Mouse (Mus musculus) stomach, embryonic 15.5 days (tissue): ENCODE data around the gene Mapre3. TPM values are rescaled to one million over a fixed set of nuclear protein-coding genes. Genes with fewer than 3 reads are reported as not detected.

Experiments used
- ATAC-seq: fragments of 200-750 bp; cut with Nextera tagmentation; 2 replicates; pipeline ENCODE4 v1.8.0; 2017; ENCODE audit warnings: low read depth, moderate number of reproducible peaks, moderate TSS enrichment; ENCODE audit not compliant: insufficient read depth, low FRiP score
- H3K27ac ChIP-seq: fragments of 300-500 bp; sonication (generic); 2 replicates; pipeline ENCODE4 v1.5.1; 2015; ENCODE audit warnings: mild to moderate bottlenecking, inconsistent platforms
- H3K27me3 ChIP-seq: fragments of 300-500 bp; sonication (generic); replicated peaks from 2 replicates; pipeline ENCODE4 v1.6.1; 2015; ENCODE audit warnings: inconsistent platforms
- H3K36me3 ChIP-seq: fragments of 300-500 bp; sonication (generic); 2 replicates; pipeline ENCODE4 v1.6.1; 2015; ENCODE audit warnings: inconsistent platforms
- H3K4me1 ChIP-seq: fragments of 300-500 bp; sonication (generic); 2 replicates; pipeline ENCODE4 v1.6.1; 2015; ENCODE audit warnings: inconsistent platforms
- H3K4me2 ChIP-seq: fragments of 300-500 bp; sonication (generic); 2 replicates; pipeline ENCODE4 v1.6.1; 2015; ENCODE audit warnings: mild to moderate bottlenecking, inconsistent platforms
- H3K4me3 ChIP-seq: fragments of 300-500 bp; sonication (generic); replicated peaks from 2 replicates; pipeline ENCODE4 v1.5.1; 2015; ENCODE audit warnings: inconsistent platforms
- H3K9ac ChIP-seq: fragments of 300-500 bp; sonication (generic); 2 replicates; pipeline ENCODE4 v1.6.1; 2015; ENCODE audit warnings: inconsistent platforms
- H3K9me3 ChIP-seq: fragments of 300-500 bp; sonication (generic); 2 replicates; pipeline ENCODE4 v1.6.1; 2016; ENCODE audit warnings: inconsistent platforms
- WGBS: fragments of 180-500 bp; shearing (Covaris S2); methylation state at CpG from one replicate; pipeline ENCODE4 v1.1.7; 2015; 5-methylcytosine and 5-hydroxymethylcytosine counted together
- polyA plus RNA-seq: library from polyadenylated mRNA; unstranded; fragments of >200 nt; fragmentation: Nextera tagmentation; extraction: Ambion mirVana; gene quantifications from 2 replicates; pipeline ENCODE4 v1.2.1, GENCODE M21; 2015

Gene Mapre3
- polyA plus RNA-seq, 1 experiment from 2014 or later: 19.7 TPM

- 16% methylated on average over 13 of the region's 13 CpGs for WGBS
- H3K27me3 ChIP-seq: no peaks in the 10 kb centered on the region
- H3K4me2 ChIP-seq: peak within 1 kb of the TSS; percentile 81
- H3K4me1 ChIP-seq: peaks cover 64% of the 10 kb centered on the region
- peak within 1 kb of the TSS; percentile 53 for H3K4me3 ChIP-seq
- peak; percentile 63 for ATAC-seq
- peak within 1 kb of the TSS; percentile 95 for H3K27ac ChIP-seq
- H3K9ac ChIP-seq: peak within 1 kb of the TSS; percentile 61
- H3K36me3 ChIP-seq: peaks cover 13% of the 10 kb centered on the region
- H3K9me3 ChIP-seq: no peaks in the 10 kb centered on the region
Measured at GRCm38 (mm10) chr5:30913060-30913841, 98.8 kb downstream of the Mapre3 start, which contains the start of gene Emilin1. Gene Emilin1, plus strand, starts transcription at chr5:30913402.

DNA sequence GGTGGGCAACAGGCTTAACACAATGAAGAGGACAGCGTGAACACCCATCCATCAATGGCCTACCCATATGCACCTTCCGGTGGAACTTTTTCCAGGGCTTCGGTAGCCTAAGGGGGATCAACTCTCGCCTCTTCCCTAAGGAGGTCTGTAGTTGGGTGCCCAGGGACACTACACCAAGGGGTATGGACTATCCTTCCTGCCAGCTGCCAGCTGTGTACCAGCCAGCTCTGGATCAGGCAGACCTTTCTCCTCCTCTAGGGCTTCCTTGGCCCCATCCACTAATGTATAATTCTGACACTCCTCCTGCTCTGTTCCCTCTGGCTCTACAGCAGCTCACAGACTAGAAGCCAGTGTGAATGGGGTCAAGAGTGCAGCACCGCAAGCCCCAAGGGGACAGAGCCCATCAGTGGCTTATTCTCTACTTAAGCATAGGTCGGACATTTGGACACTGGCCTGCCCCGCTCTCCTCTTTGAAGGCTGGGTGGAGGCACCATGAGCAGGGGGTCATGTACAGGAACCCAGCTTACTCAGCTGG lies 99.7 kb downstream of the Mapre3 start:
- Histone ChIP-seq H3K4me2 (peak overlapping the region; percentile 81), H3K27me3 (no peaks in the 10 kb centered on the region), H3K4me1 (peaks cover 64% of the 10 kb centered on the region), H3K27ac (peak overlapping the region; percentile 95), H3K9ac (peak overlapping the region; percentile 61), H3K4me3 (peak overlapping the region; percentile 53), H3K9me3 (no peaks in the 10 kb centered on the region), H3K36me3 (peaks cover 22% of the 10 kb centered on the region)
- no peak for ATAC-seq
- WGBS: 32% methylated on average over 7 of the region's 7 CpGs

- Histone ChIP-seq H3K9ac (peak overlapping the region; percentile 61), H3K36me3 (peaks cover 27% of the 10 kb centered on the region), H3K4me1 (peaks cover 60% of the 10 kb centered on the region), H3K27me3 (no peaks in the 10 kb centered on the region), H3K4me3 (peak overlapping the region; percentile 53), H3K4me2 (peak overlapping the region; percentile 81), H3K9me3 (no peaks in the 10 kb centered on the region), H3K27ac (peak overlapping the region; percentile 95)
- ATAC-seq: no peak
- WGBS: 28% methylated on average over 6 of the region's 6 CpGs
Measured at GRCm38 (mm10) chr5:30914849-30915248, 100.4 kb downstream of the Mapre3 start.

DNA sequence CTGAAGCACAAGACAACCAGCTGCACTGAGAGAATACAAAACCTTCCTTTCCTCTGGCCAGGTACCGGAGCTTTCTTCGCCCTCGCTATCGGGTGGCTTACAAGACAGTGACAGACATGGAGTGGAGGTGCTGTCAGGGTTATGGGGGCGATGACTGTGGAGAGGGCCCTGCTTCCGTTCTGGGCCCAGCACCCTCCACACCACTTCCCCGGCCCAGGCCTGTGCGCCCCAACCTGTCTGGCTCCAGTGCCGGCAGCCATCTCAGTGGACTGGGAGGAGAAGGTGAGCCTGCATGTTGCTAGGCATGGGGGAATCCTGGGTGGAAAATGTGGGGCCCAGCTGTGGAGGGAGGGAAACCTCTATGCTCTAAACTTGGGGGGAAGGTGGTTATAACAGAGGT lies 101.0 kb downstream of the Mapre3 start:
- Histone ChIP-seq H3K4me2 (peak overlapping the region; percentile 81), H3K4me1 (peaks cover 64% of the 10 kb centered on the region), H3K9ac (peak overlapping the region; percentile 61), H3K27ac (peak overlapping the region; percentile 95), H3K4me3 (peak overlapping the region; percentile 53), H3K36me3 (peaks cover 31% of the 10 kb centered on the region), H3K9me3 (no peaks in the 10 kb centered on the region), H3K27me3 (no peaks in the 10 kb centered on the region)
- no peak for ATAC-seq
- WGBS: 43% methylated on average over 9 of the region's 9 CpGs

Other genes starting within 250 kb of the Mapre3 start
- gene Kcnk3, start 226.5 kb upstream of the Mapre3 start, polyA plus RNA-seq: 13.5 and 15.3 TPM in 2 replicates
- gene Slc35f6, start 166.7 kb upstream of the Mapre3 start, polyA plus RNA-seq: 26.8 and 27.9 TPM in 2 replicates
- 218 TPM in 2 replicates for gene Cenpa, start 147.9 kb upstream of the Mapre3 start, polyA plus RNA-seq
- gene Dpysl5, start 103.1 kb upstream of the Mapre3 start, polyA plus RNA-seq: 6.7 and 7.4 TPM in 2 replicates
- 86.3 and 94.0 TPM in 2 replicates for gene Tmem214, start 53.4 kb downstream of the Mapre3 start, polyA plus RNA-seq
- 15.9 and 23.1 TPM in 2 replicates for gene Agbl5, start 74.1 kb downstream of the Mapre3 start, polyA plus RNA-seq
- gene Ost4, start 93.1 kb downstream of the Mapre3 start, polyA plus RNA-seq: 443 and 450 TPM in 2 replicates
- gene Emilin1, start 98.8 kb downstream of the Mapre3 start, polyA plus RNA-seq: 252 and 255 TPM in 2 replicates
- gene Khk, start 106.8 kb downstream of the Mapre3 start, polyA plus RNA-seq: 21.0 and 25.5 TPM in 2 replicates
- gene Cgref1, start 130.9 kb downstream of the Mapre3 start, polyA plus RNA-seq: 11.7 and 14.8 TPM in 2 replicates
- gene Preb, start 145.7 kb downstream of the Mapre3 start, polyA plus RNA-seq: 135 and 147 TPM in 2 replicates
- gene Tcf23, start 154.0 kb downstream of the Mapre3 start, polyA plus RNA-seq: 0.74 and 1.0 TPM in 2 replicates
- gene Atraid, start 233.7 kb downstream of the Mapre3 start, polyA plus RNA-seq: 151 and 157 TPM in 2 replicates
- 8.9 and 10.4 TPM in 2 replicates for gene Slc5a6, start 234.3 kb downstream of the Mapre3 start, polyA plus RNA-seq
- gene Cad, start 240.1 kb downstream of the Mapre3 start, polyA plus RNA-seq: 23.0 and 26.7 TPM in 2 replicates